Mouse (Mus musculus) heart, postnatal 0 days (tissue): Measurements from ENCODE around the gene Abca13. TPM values are rescaled to one million over a fixed set of nuclear protein-coding genes. Genes with fewer than 3 reads are reported as not detected.

ENCODE experiments used
- ATAC-seq: fragments of 200-750 bp; cut with Nextera tagmentation; 2 replicates; pipeline ENCODE4 v1.8.0; 2017; ENCODE audit warnings: low read depth, moderate number of reproducible peaks, moderate library complexity; ENCODE audit not compliant: insufficient read depth
- DNase-seq: peaks from one replicate; pipeline ENCODE4 v3.0.0-alpha.2; 2016; ENCODE audit warnings: low spot score
- H3K27ac ChIP-seq: fragments of 300-500 bp; sonication (generic); 2 replicates; pipeline ENCODE4 v1.5.1; 2014; ENCODE audit warnings: low read depth, mild to moderate bottlenecking
- H3K27me3 ChIP-seq: fragments of 300-500 bp; sonication (generic); 2 replicates; pipeline ENCODE4 v1.6.1; 2014; ENCODE audit warnings: low read length, mixed read lengths; ENCODE audit not compliant: control insufficient read depth, insufficient read depth
- H3K36me3 ChIP-seq: fragments of 300-500 bp; sonication (generic); replicated peaks from 2 replicates; pipeline ENCODE4 v1.6.1; 2014; ENCODE audit warnings: low read length, mixed read lengths; ENCODE audit not compliant: control insufficient read depth, insufficient read depth
- H3K4me1 ChIP-seq: fragments of 300-500 bp; sonication (generic); 2 replicates; pipeline ENCODE4 v1.6.1; 2014; ENCODE audit warnings: antibody characterized with exemption; ENCODE audit not compliant: control insufficient read depth, insufficient read depth
- H3K4me2 ChIP-seq: fragments of 300-500 bp; sonication (generic); 2 replicates; pipeline ENCODE4 v1.6.1; 2014; ENCODE audit warnings: low read depth, mild to moderate bottlenecking, low read length, moderate library complexity
- H3K4me3 ChIP-seq: fragments of 300-500 bp; sonication (generic); 2 replicates; pipeline ENCODE4 v1.5.1; 2014; ENCODE audit warnings: low read depth, low read length
- H3K9ac ChIP-seq: fragments of 300-500 bp; sonication (generic); replicated peaks from 2 replicates; pipeline ENCODE4 v1.6.1; 2014; ENCODE audit warnings: low read depth, low read length, mixed read lengths
- H3K9me3 ChIP-seq: fragments of 300-500 bp; sonication (generic); replicated peaks from 2 replicates; pipeline ENCODE4 v1.6.1; 2016; ENCODE audit warnings: low read length; ENCODE audit not compliant: control insufficient read depth
- CTCF ChIP-seq: IDR thresholded peaks from 2 replicates; pipeline ENCODE4 v1.5.1; 2016; ENCODE audit warnings: antibody characterized with exemption, control low read depth, low read depth
- EP300 ChIP-seq: IDR thresholded peaks from 2 replicates; pipeline ENCODE4 v1.6.1; 2016; ENCODE audit warnings: antibody characterized with exemption, low read depth
- WGBS: fragments of 180-500 bp; shearing (Covaris S2); extraction: QIAGEN DNeasy Blood & Tissue Kit; methylation state at CpG from one replicate; pipeline ENCODE4 v1.1.7; 2014; 5-methylcytosine and 5-hydroxymethylcytosine counted together
- polyA plus RNA-seq: library from polyadenylated mRNA; unstranded; fragments of >200 nt; fragmentation: Nextera tagmentation; extraction: Ambion mirVana; gene quantifications from 2 replicates; pipeline ENCODE4 v1.2.1, GENCODE M21; 2015
- total RNA-seq: library from RNA; depleted of rRNA; stranded (reverse); fragments of >200 nt; gene quantifications from 2 replicates; pipeline ENCODE4 v1.2.3, GENCODE M21; 2014; ENCODE audit warnings: low replicate concordance

Abca13 gene
- total and polyA plus RNA-seq, 2 experiments from 2014 or later = under 0.01 to 0.04 TPM

GRCm38 (mm10) chr11:9624753-9625152 lies 433.0 kb downstream of the Abca13 start:
- no peak overlapping the region for H3K27ac ChIP-seq
- DNase-seq (no peak), ATAC-seq (no peak)
- H3K9ac ChIP-seq = no peak overlapping the region
- no peaks in the 10 kb centered on the region for H3K4me1 ChIP-seq
- no peaks in the 10 kb centered on the region for H3K27me3 ChIP-seq
- no peaks in the 10 kb centered on the region for H3K36me3 ChIP-seq
- no peaks in the 10 kb centered on the region for H3K9me3 ChIP-seq
- TF ChIP-seq EP300 (no peak), CTCF (no peak)
- WGBS = 65% methylated on average over 1 of the region's 1 CpGs
- no peak overlapping the region for H3K4me2 ChIP-seq
- H3K4me3 ChIP-seq = no peak overlapping the region

GRCm38 (mm10) chr11:9625812-9626211 lies 434.1 kb downstream of the Abca13 start:
- no peak overlapping the region for H3K4me2 ChIP-seq
- WGBS = 80% methylated on average over 1 of the region's 1 CpGs
- ATAC-seq (no peak), DNase-seq (no peak)
- TF ChIP-seq EP300 = no peak
- no peaks in the 10 kb centered on the region for H3K9me3 ChIP-seq
- H3K9ac ChIP-seq = no peak overlapping the region
- no peaks in the 10 kb centered on the region for H3K4me1 ChIP-seq
- H3K4me3 ChIP-seq = no peak overlapping the region
- no peaks in the 10 kb centered on the region for H3K27me3 ChIP-seq
- no peak overlapping the region for H3K27ac ChIP-seq
- no peaks in the 10 kb centered on the region for H3K36me3 ChIP-seq

GRCm38 (mm10) chr11:9647272-9647671 lies 455.5 kb downstream of the Abca13 start:
- Histone ChIP-seq H3K27me3 (no peaks in the 10 kb centered on the region), H3K4me2 (no peak overlapping the region), H3K36me3 (no peaks in the 10 kb centered on the region), H3K9me3 (no peaks in the 10 kb centered on the region), H3K4me1 (no peaks in the 10 kb centered on the region), H3K27ac (no peak overlapping the region), H3K9ac (no peak overlapping the region), H3K4me3 (no peak overlapping the region)
- no peak for TF ChIP-seq EP300
- TF ChIP-seq CTCF = no peak
- 59% methylated on average over 3 of the region's 3 CpGs for WGBS
- no peak for DNase-seq
- ATAC-seq = no peak

- TF ChIP-seq CTCF (no peak), EP300 (no peak)
- Histone ChIP-seq H3K36me3 (no peaks in the 10 kb centered on the region), H3K4me1 (no peaks in the 10 kb centered on the region), H3K9ac (no peak overlapping the region), H3K9me3 (no peaks in the 10 kb centered on the region), H3K4me2 (no peak overlapping the region), H3K27me3 (no peaks in the 10 kb centered on the region), H3K4me3 (no peak overlapping the region), H3K27ac (no peak overlapping the region)
- 45% methylated on average over 3 of the region's 3 CpGs for WGBS
- ATAC-seq = no peak
- no peak for DNase-seq
Observed at GRCm38 (mm10) chr11:9647991-9648390, 456.2 kb downstream of the Abca13 start.

DNA sequence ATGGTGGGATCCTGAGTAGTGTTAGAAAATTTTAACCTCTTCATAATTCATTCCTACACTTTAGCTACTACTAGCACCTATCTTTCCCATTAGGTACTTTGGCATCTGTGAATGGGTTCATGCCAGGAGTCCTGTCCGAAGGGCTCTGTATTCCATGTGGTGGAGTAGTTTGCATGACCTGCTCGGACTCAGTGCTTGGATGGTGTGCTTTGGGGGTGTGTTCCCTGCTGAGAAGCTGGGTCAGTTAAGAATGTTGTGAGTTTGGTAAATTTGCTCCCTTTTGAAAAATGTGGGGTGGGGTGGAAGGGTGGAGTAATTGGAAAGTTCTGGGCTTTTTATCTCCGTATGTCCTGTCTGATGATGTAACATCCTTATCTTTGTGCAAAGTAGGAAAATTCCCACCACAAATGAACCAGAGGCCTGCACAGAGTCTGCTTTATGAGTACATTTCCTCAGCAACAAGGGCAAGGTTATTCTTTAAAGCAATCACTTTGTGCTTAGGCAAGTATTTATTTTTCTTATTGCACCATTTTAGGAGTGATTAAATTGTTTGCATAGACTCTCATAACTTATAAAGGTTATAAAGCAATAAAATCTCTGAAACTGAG lies 475.0 kb downstream of the Abca13 start:
- no peaks in the 10 kb centered on the region for H3K27me3 ChIP-seq
- no peak overlapping the region for H3K27ac ChIP-seq
- H3K4me3 ChIP-seq = no peak overlapping the region
- no peaks in the 10 kb centered on the region for H3K9me3 ChIP-seq
- no peaks in the 10 kb centered on the region for H3K36me3 ChIP-seq
- no peak for TF ChIP-seq CTCF
- TF ChIP-seq EP300 = no peak
- H3K4me1 ChIP-seq = no peaks in the 10 kb centered on the region
- no peak overlapping the region for H3K9ac ChIP-seq
- WGBS = 48% methylated on average over 3 of the region's 3 CpGs
- ATAC-seq (0 out of 2 replicates have a peak, but pooled peaks have one; percentile 39), DNase-seq (peak; percentile 27)
- H3K4me2 ChIP-seq = no peak overlapping the region

DNA sequence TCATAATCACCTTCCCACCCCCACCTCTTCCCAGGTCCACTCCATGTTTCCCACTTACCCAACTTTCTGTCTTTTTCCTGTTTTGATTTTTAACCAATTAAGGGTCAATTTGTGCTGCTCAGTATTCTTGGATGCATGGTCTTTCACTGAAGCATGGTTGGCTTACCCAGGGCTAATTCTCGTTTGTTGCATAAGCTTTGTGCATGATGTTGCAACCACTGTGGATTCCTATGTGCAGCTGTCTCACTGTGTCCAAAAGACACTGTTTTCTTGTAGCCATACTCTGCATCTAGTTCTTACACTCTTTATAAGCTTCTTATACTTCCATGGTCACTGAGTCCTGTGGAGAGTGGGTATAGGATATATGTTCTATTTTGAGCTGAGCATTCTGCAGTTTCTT lies 477.7 kb downstream of the Abca13 start:
- WGBS = 48% methylated on average over 1 of the region's 1 CpGs
- H3K9ac ChIP-seq = no peak overlapping the region
- DNase-seq (no peak), ATAC-seq (no peak)
- H3K4me1 ChIP-seq = no peaks in the 10 kb centered on the region
- H3K9me3 ChIP-seq = no peaks in the 10 kb centered on the region
- TF ChIP-seq CTCF = no peak
- no peak for TF ChIP-seq EP300
- no peak overlapping the region for H3K27ac ChIP-seq
- no peaks in the 10 kb centered on the region for H3K27me3 ChIP-seq
- no peak overlapping the region for H3K4me2 ChIP-seq
- H3K36me3 ChIP-seq = no peaks in the 10 kb centered on the region
- H3K4me3 ChIP-seq = no peak overlapping the region
